Mouse (Mus musculus): ENCODE results near the gene Tex2.

- TF ChIP-seq CTCF (IDR thresholded peaks at IDR 0.05; ENCODE audit: borderline replicate concordance, insufficient read depth, low read length) (no peak), POLR2A (IDR thresholded peaks at IDR 0.05; ENCODE audit: low read depth, low read length) (no peak)
Measured at GRCm38 (mm10) chr11:106591183-106591582, 22.0 kb downstream of the Tex2 start.

All from embryonic fibroblast, embryonic 13.5 days (primary cell).